Mouse (Mus musculus): Measurements from ENCODE around the gene Zfp704.

DNA sequence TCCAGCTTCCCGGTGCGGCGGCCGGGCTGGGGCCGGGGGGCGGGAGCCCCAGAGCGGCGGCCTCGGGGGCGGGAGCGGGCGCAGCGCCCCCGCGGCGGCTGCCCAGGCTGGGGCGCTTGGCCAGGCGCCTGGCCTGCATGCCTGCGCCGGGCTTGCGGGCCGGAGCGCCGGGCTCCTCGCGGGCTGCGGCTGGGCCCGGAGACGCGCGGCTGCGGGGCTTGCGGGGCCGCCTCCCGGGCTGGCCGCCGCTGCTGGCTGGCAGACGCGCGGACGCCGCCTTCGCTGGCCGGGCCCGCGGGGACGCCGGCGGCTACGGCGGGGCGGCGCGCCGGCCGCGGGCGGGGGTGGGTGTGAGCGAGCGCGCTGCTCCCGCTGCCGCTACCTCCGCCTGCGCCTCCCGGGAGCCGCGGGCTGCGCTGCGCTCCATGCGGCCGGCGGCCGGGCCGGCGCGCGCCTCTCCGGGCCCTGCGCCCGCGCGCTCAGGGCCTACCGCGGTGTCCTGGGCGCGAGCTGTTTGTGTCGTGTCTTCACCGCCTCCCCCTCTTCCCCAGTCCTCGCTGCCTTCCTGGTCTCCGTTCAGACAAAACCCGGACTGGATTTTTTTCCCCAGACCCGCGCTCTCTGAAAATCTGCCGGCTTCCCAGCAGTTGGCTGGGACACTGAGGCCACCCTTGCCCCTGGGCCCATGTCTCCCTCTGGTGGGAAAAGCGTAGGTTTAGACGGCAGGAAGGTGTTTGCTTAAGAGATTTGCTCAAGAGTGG is at the start of gene Zfp704:
- TF ChIP-seq USF1 (IDR thresholded peaks at IDR 0.05; ENCODE audit: low read depth) (no peak), POLR2A (IDR thresholded peaks at IDR 0.05; ENCODE audit: insufficient read length, low read depth) (peak; percentile 57), TCF12 (IDR thresholded peaks at IDR 0.05; ENCODE audit: insufficient read depth, poor library complexity, severe bottlenecking) (no peak), CEBPB (IDR thresholded peaks at IDR 0.05; ENCODE audit: insufficient read depth, poor library complexity, severe bottlenecking) (no peak), MAX (IDR thresholded peaks at IDR 0.05; ENCODE audit: low read depth) (no peak), MYOG (IDR thresholded peaks at IDR 0.05; ENCODE audit: control insufficient read depth in 1 of 3, insufficient read depth in 1 of 3, insufficient read length in 2 of 3, low read depth in 2 of 3) (peak in 1 of 3 experiments; percentile 25), MYOD1 (IDR thresholded peaks at IDR 0.05; ENCODE audit: control insufficient read depth in 1 of 3, insufficient read length in 2 of 3, low read depth in 2 of 3) (peak in 1 of 3 experiments; percentile 6)
